Mouse (Mus musculus) frontal cortex, adult (tissue): ENCODE data around the gene Nupl1.

Experiments used
- ATAC-seq: cut with Nextera tagmentation; 2 replicates; pipeline ENCODE4 v1.9.2; 2017; ENCODE audit warnings: mild to moderate bottlenecking, moderate library complexity, mixed read lengths; ENCODE audit not compliant: low TSS enrichment

Gene Nupl1

DNA sequence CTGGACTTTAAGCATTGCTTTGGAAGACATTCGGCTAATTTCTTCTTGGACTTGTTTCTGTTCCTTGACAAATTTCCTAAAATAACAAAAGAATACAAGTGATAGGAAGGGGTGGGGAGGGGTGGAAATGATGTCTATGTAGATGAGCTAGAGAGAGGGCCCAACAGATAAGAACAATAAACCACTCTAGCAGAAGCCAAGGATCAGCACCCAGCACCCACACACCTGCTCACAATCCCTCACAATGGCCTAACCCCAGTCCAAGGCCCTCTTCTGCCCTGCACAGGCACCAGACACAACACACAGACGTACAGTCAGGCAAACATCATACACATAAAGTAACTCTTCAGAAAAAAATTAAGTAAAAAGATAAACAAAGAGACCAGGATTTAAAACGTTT, 12.7 kb downstream of the Nupl1 start:
- no peak for ATAC-seq

DNA sequence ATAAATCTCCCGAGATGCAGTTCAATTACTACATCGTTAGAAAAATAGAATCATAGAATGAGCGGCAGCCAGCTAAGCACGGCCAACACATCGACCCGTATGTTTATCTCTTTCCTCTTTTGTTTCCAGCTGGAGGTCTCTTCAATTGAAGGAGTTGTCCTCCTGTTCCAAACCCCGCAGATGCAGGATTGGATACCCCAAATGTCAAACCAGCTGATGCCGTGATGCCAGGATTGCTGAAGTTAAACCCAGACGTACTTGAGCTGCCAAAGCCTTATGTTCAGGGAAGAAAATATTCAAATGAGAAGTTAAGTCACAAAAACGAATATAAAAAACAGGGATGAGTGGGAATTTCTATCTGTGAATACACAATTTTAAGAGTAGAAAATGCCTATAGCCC, 31.3 kb downstream of the Nupl1 start:
- ATAC-seq, result no peak

DNA sequence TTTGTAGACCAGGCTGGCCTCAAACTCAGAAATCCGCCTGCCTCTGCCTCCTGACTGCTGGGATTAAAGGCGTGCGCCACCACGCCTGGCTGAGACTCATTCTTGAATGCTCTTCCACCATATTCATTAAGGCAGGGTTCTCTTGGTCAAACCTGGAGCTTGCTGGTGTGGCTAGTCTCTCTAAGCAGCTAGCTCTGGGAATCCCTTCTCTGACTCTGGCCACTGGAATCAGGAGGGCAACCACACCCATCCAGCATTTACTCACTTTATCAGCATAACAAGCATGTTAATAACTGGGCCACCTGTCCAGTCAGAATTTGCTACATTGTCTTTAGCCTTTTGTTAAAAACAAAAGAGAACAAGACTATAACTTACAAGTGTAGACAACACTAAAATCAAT, 33.6 kb downstream of the Nupl1 start:
- no peak for ATAC-seq

DNA sequence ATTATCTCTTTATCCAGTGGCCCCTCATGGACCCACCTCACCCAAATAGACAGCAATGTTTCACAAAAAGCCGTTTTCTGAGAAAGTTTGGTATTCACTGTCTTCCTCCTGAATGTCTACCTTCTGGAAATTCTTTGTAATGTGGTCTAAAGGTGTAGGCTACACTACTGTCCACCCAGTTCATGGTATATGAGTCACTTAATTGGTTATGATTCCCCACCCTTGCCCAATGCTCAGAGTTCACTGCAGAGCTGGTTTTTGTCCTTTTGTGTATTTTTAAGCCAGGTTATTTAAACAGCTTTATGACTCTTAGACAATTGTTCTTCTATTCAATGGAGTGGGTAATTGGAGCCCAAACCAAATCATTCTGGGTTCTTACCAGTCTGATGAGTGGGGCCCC, 35.1 kb downstream of the Nupl1 start:
- no peak for ATAC-seq

DNA sequence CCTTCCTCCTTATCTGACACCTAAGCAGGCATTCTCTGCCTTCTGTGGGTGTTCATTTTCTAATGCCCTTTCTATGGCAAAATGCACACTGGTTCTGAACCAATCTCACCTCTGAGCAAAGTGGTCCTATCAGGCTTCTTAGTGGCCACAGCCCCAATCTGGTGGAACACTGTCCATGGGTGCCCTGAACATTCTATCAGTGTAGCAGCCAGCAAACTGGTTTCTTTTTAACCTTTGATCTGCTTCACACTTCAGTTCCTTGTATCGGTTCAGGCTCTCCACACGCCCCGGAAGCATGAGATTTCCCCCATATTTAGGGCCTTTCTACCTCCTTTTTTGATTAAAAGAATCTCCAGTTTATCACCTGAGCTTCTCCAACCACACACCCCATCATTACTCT, 36.2 kb downstream of the Nupl1 start:
- no peak for ATAC-seq

DNA sequence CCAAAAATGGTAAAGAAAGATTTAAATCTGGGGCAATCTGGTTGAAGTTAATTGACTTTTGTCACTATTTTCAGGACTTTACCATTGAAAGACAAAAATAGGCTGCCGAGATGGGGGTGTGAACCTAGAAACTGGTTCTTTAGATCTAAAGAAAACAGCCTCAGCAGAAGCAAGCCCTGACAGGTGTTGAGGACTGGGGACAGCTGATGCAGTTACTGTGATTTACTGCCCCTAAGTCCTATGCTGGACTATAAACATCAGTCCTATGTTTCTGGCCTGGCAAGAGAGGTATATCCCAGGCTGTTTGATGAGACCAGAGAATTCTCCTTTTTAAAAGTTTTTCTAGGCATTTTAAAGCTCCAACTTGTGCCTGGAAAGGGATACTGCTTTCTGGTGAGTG, 37.2 kb downstream of the Nupl1 start:
- peak; percentile 66 for ATAC-seq

DNA sequence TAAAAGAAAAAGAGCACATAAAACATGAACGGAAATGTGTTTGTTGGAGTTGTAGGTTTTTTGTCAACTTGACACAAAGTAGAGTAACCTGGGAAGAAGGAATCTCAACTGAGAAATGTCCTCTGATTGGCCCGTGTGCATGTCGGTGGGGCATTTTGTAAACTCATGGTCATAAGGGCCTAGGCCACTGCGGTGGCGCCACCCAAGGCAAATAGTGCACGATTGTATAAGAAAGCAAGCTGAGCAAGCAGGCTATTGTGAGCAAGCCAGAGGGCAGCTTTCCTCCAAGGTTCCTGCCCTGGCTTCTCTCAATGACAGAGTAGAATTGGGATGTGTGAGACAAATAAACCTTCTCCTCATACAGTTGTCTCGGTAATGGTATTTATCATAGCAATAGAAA, 42.1 kb downstream of the Nupl1 start:
- no peak for ATAC-seq

DNA sequence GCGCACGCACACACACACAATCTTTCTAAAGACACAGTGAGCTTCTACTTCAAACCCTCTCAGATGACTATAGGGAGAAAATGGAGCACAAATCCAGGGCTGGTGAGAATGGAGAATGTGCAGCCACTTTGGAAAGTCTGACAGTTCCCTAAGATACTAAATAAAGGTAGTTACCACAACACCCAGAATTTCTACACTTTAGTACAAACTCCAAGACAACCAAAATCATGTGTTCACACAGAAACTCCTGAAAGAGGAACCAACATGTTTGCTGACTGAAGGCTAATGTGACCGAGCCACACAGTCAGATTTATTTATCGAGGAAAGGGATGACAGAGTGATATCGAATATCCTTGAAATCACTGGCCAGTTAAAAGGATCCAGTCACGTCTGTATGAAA, 46.2 kb downstream of the Nupl1 start:
- ATAC-seq, result no peak

DNA sequence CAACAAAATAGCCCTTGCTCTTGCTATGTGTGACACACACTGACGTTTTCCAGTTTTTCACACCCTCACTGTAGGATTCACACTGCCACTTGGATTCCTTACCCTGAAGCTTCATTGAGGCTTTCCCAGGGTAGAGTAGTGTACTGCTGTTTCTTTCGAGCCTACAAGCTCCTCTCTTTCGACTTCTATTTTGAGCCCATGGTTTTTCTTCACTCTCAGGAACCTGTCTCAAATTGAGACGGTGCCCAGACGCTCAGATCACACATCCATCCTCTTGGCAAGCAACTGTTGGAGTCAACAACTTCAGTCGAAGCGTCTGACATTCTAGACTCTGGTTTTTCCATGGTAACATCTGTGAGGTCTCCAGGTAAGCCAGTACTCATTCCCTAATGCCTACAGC, 54.3 kb downstream of the Nupl1 start, which contains the start of gene Atp8a2:
TSS of gene Atp8a2 (minus strand) at position 296 of the 400 bp plus-strand sequence.
- peak; percentile 87 for ATAC-seq

DNA sequence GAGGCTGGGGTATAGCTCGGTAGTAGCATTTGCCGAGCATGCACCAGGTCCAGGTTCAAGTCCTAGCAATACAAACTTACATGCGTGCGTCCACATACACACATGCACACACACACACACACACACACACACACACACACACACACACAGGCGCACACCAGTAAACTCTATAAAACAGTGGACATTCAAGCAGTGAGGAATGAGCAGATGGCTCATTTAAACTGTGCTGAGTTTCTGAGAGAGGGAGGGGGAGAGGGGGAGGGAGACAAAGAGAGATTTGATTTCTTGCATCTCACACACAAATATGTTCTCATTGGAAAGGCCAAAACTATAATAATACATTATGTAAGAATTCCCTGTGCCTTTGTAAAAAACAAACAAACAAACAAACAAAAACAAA, 55.2 kb downstream of the Nupl1 start:
- no peak for ATAC-seq

DNA sequence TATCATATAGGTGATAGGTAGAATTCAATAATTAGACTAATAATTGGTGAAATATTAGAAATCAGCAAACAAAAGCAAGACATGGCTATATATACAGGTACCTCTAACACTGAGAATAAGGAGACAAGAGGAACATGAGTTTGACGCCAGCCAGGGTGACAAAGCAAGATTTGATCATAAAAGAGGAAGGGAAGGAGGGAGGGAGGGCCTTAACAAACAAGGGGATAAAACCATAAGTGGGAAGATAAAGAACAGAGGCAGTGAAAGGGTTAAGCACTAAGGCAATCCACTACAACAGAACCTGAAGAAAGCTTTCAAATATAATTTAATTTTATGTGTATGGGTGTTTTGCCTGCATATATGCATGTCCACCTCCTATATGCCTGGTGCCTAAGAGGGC, 56.6 kb downstream of the Nupl1 start:
- no peak for ATAC-seq

DNA sequence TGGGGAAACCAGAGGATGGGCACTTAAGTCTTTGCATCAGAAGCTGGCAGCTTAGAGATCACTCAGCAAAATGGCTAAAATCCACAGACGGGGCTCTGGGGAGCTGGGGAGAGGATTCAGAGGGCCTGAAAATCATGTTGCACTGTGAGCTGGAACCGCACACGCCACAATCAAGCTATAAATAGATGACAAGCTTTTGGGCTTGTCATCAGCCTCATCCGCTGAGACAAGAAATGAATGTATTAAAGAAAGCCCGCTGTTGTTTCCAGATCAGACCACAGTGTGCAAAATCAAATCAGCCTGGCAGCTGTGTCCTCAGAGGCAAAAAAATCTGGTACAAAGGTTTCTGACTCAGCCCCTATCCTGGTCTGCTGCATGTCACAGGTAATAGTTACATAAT, 61.5 kb downstream of the Nupl1 start:
- ATAC-seq, result no peak

DNA sequence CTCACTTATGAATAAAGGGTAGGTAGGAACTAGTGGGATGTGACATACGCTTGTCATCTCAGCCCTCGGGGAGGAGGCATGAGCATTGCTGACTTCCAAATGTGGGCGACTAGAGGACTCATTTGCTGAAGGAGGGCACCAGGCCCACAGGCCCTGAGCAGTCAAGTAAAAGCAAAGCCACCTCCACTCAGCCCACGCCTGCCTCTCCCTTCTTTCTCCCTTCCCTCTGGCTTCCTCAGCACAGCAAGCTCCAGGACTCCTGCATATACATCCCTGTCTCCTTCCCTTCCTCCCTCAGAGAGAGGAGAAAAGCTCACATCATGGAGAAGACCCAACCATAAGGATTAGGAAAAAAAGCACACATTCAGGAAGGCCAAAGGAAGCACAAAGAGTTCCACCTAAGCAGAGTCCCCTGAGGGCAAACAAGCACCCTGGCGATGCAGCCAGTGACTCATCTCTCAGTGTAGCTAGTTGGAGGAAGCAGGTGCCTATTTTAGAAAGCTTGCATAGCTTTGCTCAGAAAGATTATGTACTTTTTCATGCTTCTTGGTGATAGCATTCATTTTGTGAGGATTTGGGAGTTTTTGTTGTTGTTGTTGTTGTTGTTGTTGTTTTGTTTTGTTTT, 62.9 kb downstream of the Nupl1 start:
- peak; percentile 91 for ATAC-seq

DNA sequence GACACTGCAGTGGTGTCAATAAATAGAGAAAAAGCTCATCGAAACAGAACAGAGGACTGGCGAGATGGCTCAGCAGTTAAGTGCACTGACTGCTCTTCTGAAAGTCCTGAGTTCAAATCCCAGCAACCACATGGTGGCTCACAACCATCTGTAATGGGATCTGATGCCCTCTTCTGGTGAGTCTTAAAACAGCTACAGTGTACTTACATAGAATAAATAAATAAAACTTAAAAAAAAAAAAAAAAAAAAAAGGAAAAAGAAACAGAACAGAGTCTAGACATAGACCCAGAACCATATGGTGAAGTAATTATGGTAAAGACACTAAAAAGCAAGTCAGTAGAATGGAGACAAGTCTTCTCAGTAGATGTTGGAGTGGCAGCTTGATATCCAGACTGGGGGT, 69.9 kb downstream of the Nupl1 start:
- no peak for ATAC-seq

DNA sequence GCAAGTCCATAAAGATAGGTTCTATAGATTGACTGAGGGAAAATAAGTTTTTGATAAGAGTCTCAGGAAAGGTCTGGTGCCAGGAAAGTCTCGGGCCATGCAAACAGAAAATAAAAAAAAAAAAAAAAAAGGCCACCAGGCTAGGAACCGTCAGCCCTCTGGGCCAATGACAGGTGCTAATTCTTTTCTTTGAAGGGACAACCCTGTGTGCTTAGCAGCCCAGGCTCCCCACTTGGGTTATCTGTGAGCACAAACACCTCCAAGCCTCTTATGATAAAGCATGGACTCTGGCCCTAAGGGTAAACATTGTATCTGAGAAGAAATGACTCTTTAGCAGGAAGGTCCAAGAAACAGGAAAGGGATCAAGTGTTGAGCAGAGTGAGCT, 72.7 kb downstream of the Nupl1 start:
- ATAC-seq, result no peak

DNA sequence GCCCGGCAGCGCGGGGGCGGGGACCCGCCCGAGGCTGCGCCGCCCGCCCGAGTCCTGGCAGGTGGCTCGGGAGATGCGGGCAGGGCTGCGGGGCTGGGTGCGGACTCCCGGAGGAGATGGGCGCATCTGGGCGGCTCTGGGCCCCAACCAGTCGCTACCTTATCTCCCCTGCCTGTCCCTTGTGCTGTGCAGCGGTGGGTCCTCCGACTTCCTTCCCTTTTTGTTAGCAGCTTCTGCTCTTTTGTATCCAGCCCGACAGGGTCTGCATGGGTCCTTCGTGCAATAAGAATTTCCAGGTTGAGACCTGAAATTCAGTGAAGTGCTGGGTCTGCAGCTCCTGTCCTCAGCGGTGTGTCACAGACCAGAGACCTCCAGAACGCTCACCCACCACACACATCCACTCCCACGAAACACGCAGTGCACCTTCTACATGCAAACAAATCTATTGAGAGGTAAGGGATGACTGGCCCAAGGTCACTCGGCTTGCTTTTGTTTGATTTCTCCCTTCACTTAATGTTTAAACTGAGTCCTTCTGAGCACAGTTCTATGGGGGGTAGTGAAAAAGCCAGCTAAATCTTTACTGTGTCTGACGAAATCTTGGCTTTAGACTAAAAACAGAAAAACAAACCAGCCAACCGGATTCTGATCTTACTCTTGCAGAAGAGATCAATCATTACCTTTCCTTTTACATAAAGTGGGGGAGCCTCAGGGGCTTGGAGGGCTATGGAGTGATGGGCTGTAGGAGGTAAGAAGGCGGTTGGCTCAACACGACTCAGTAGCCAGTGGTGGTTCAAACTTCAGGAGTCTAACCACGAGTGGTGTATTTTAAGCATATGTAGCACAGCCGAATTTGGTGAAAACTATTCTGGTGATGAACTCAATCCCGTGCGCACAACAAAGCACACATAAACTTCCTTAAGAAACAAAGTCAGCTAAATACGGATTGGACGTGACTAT, 73.3 kb downstream of the Nupl1 start:
- peak; percentile 45 for ATAC-seq

DNA sequence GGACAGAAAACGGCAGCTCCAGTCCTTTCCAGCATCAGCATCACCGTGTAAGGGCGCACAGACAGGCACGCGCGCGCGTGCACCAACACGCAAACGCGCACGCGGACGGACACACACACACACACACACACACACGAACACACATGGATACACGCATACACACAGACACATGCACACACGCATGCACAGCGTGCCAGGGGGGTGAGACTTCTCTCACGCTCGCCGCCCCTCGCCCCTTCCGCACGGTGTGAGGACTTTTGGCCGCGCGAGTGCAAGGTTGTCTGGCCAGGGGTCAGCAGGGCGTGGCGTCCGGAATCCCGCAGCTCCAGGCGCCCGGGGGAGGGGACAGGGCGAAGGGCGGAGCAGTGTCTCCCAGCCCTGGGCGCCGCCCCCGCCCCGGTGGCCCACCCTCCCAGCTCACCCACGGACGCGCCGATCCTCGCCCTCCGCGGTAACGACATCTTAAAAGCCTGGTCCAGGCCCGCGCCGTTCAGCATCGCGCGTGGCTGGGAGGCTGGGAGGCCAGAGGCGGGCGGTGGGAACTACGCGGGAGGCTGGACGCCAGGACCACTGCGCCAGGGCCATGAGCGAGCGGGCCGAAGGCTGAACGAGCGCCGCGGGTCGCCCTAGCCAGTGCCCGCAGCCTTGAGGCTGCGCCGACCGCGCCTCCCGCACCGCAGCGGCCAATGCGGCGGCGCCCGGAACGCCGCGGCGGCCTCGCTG, 74.2 kb downstream of the Nupl1 start:
- ATAC-seq, result peak; percentile 45

DNA sequence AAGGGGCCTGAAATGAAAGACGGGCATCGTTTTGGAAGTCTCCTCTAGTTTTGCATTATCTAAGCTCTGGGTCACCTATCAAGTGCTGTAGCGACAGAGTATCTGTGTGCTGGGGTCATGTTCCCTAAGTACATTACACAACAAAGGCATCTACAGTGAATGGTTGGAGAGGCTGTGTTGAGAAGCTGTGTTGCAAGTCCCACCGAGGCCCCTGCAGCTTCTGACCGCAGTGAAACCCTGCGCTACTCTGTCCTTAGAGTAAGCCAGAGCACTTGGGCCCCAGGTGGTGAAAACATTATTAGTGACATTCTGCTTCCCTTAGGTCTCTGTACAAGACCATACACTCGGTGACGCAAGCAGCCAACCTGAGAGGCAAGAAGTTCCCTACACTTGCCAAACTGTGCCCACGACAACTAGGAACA, 74.8 kb downstream of the Nupl1 start:
- peak; percentile 62; the same call in 1 of the 2 replicates for ATAC-seq

DNA sequence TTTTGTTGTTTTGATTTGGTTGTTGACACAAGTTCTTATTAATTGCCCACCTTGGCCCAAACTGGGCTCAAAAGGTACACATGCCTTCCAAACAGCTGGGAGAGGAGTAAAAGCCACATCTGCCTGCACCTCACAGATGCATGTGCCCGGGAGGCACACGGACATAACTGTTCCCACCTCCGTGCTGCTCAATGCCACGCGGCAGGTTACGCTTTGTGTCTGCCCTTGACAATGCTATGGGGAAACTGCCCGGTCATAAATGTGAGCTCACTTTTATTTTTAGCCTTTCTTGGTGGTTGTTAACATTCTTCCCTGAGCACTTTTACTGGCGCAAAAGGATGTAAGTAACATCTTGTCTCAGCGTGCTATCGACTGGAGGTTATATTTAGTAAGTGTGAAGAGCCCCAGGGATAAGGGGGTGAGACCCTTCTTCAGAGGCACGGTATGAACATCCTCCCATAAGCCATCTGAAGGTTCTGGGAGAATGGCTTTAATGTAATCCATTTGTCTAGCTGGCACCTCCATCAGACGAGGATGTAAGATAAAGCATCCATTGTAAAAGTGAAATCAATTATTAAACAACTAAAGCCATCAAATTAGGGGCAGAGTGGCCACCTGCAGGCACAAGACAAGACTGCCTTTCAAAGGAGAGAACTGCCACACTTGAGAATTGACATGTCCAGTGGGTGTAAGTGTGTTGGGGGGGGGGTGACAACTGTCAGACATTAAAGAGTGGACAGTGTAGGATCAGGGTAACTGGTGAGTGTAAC, 78.8 kb downstream of the Nupl1 start:
- ATAC-seq, result no peak

DNA sequence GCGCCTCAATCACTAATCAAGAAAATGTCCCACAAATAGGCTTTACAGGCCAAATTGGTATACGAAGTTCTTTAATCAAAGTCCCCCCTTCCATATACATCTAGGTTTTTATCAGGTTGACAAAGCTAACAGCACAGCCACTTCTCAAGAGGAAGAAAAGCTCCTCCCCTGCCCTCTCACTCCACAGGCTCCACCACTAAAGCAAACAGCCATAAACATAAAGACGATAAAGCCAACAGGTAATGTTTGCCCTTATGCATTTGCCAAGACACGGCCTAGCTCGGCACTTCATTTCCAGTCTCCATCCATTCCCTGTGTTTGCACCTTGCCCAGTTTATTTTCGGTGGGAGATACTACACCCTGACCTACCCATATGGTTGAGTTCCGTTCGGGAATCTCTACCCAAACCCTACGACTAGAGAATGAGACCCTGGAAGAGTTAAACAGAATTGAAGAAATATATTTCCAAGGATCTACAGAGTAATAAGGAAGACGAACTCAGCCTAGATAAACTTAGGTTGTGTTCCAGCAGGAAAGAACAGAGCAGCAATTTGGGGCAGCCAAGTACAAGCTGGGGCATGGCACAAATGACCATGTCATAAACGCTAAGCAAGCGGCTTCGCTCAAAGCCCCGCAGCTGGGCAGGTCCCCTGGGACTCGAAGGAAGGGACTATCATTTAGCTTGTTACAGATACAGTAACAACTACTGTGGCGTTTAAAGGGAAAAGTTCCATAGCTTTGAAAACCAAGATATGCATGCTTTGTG, 80.2 kb downstream of the Nupl1 start:
- ATAC-seq, result no peak

DNA sequence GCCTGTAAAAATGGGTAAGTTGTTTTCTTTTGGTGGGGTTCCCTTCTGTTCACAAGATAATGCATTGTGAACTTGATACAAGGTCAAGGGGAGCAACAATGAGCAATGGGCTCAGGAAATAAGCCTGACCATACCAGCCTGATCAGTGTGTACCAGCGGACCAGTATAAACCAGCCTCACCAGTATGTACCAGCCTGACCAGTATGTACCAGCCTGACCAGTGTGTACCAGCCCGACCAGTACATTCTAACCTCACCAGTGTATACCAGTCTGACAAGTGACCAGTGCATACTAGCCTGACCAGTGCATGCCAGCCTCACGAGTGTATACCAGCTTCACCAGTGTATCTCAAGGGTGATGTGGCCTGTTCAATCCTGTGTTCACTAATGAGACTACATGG, 87.9 kb downstream of the Nupl1 start:
- no peak for ATAC-seq
